Mouse (Mus musculus): ENCODE results near the gene Tmcc1.

DNA sequence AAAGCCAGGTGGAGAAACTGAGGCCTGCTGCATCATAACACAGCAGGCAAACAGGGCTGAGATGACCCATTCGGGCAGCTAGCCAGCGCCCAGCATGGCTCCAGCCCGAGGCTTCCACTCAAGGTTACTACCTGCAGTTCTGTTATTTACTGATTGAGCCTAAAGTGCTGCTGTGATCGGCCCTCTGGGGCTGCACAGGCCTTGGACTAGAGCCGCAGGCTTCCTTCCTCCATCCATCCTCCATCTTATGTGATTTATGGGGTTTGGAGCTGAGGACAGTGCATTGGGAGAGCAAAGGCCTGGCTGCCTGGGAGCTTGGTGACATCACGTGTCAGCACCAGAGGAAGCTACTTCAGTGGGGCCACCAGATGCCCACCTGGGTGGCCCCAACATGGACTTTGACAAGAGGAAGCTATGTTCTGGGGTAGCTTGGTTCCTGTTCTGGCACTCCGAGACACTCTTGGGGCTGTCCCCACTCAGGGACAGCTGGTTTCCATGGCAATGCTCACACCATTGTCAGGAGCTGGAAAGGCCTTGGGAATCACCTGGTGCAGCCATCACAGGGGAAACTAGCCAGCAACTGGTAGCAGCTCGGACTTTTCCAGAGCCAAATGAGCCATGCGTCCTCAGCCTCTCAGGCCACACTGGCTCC lies 206.1 kb downstream of the Tmcc1 start:
- no peak for TF ChIP-seq CTCF (IDR thresholded peaks at IDR 0.05; ENCODE audit: control insufficient read depth, insufficient read depth, insufficient replicate concordance, low read depth, low read length)
- no peak for TF ChIP-seq POLR2A (IDR thresholded peaks at IDR 0.05; ENCODE audit: control insufficient read depth, low read depth, low read length)

Data from testis, adult 2 months (tissue).